Mouse (Mus musculus): Measurements from ENCODE around the gene Tmod3.
A peak's percentile ranks its signal among the peaks of the same experiment; 100 is the strongest.

Tmod3 gene

DNA sequence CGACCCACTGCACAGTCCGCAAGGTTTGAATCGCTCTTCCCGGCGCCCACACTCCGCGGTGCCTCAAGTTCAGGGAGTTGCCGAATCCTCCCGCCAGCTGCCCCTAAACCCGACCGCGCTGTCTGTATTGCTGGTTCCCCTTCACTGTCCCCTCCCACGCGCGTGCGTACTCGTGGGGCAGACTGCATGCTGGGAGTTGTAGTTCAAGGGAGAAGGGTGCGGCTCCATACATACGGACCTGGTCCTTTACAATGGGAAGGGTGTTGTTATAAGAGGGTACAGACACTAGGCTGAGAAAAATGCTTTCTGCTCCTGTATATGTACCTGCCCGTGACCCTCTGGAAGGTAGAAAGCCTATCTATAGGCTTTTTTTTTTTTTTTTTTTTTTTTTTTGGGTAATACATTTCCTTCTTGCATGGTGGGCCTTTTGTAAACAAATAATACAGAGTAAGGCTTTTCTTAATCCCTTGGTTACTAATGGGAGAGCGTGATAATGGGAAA, at the start of gene Tmod3:
Gene Tmod3, minus strand, starts transcription at position 146 of the 501 bp plus-strand sequence.
- DNase-seq (ENCODE audit: low spot score) = peak; percentile 95

DNA sequence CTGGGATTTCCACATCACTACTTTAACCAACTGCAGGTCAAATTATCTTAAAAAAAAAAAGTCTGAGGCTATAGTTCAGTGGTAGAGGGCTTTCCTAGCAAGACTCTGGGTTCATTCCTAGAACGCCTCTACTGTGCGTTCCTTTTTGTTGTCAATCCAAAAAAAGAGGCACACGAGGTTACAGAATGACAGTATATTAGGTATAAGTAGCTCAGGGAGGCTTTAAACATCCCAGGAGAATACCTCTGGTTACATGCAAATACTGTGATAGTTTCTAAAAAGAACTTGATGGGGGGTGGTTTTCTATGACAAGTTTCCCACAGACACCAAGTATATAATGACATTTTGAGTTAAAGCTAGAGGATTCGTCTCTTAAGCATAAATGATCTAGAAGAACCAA, 48.0 kb upstream of the Tmod3 start:
- no peak for DNase-seq (ENCODE audit: low spot score)

DNA sequence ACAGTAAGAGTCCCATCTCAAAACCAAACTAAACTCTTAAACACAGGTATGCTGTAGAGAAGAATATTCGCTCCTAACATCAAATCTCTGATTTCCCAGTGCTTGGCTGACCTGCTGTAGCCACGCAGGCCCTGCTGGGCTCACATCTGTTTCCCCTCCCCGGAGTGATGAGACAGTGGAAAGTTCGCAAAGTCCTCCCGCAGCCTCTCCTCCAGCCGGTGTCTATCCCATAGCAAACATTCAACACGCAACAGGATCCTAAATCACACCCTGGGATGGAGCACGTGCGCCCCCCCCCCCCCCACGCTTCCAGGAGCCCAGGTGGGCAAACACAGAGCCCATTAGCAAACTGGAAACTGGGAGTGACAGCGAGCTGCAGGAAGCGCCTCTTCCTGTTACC, 42.1 kb upstream of the Tmod3 start:
- DNase-seq (ENCODE audit: low spot score) = no peak

DNA sequence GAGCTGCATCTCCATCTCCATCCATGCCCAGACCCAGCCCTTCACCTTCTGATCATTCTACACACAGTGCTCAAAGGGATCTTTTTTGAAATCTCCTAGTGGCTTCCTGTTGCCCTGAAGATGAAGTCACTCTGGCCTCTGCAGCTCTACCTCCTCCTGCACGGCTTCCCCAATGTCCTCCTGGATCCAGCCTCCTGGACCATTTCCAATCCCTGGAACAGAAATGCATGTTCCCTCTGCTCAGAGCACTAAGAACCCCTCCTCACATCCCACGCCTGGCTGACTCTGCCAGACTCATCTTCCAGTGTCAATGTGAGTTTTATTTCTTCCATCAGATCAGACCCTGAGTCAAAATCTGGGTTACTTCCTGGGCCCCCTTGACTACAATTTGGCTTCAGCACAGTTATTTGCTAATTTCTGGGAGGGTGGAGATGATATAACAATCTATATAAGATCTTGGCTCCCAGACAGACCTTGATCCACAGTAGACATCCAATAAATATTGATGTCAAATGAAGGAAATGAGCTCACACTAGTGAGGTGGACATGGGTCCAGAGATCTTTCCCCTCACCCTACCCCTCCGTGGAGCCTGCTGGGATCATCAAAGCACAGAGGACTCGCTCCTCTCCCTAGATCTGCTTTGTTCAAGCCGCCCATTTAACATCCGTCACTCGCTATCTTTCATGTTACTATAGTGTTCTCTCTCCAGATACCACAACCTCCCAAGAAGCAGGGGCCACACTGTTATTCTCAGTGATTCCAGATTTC, 40.9 kb upstream of the Tmod3 start:
- peak; percentile 50 for DNase-seq (ENCODE audit: low spot score)

DNA sequence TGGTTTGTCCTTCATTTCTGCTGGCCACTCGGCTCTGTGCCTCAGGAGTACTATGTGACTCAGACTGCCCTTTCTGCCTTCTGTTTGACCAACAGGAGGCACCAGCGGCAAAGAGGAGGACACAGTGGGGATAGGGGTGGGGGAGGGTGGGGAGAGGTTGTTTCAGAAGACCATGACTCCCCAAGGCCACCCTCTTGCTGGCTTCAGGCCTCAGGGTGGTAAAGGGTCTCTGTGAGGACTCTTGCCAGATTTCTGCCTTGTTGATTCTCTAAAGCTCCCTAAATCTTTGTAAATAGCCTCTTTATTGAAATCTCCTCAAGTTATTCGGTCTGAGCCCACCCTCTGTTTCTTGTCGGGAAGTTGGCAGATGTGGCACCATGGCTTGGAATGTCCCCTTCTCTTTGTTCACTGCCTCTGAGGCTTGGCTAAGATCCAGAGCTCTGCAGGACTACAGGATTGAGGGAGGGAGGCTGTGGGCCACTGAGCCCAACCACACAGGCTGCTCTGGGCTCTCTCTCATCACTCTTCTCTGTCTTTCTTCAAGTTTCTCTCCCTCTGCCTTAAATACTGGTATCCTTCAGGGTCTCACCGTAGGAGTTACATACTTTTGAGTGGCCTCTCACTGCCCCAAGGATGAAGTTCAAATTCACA, 39.9 kb upstream of the Tmod3 start:
- no peak for DNase-seq (ENCODE audit: low spot score)

DNA sequence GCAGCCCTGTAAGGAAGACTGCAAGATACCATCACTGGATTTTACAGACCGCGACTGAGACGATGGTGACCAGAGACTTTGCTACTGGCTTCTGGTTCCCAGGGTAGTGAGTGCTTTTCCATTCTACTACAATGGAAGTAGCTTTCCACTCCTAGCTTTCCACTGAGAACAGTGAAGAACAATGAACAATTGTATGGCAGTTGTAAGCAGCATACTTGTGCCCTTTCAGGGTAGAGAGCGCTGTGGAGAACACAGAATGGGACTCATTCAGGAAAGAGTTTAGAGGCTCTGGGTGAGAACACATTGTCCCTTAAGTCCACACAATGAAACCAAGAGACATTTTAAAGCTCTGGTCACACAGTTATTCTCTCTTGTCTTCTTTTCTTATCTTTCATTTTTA, 38.1 kb upstream of the Tmod3 start:
- peak; percentile 28 for DNase-seq (ENCODE audit: low spot score)

DNA sequence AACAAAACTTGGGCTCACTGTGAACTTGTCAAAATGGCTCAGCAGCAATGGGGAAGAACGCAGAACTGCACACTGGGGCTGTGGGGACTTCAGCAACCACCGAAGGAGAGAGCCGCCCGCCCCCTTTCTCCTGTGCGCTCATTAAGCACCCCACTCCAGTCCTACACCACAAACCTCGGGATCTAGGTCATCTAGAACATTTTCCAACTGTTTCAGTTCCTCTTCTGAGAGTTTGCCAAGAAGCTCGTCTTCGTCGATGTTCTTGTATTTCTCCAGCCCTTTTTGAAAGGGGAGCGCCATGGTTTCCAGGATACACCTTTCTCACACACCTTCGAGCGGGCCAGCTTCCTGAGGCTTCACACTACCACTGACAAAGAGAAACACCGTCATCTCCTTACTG, 37.6 kb upstream of the Tmod3 start:
- no peak for DNase-seq (ENCODE audit: low spot score)

DNA sequence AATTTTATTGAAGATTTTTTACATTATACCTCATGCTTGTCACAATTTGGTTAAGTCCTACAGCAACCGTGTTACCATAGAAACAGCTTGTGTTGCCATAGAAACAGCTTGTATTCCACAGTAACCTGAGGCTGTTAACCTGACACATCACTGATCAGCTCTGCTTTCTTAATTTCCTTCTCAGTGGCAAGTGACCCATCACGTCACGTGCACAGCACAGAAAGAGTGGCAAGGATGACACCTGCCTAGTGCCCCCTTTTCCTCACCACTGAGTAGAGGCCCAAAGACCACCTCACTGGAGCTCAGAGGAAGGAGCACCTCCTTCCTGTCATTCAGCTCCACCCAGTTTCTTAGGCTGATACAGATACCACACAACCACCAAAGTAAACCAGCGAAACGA, 34.0 kb upstream of the Tmod3 start:
- DNase-seq (ENCODE audit: low spot score) = no peak

DNA sequence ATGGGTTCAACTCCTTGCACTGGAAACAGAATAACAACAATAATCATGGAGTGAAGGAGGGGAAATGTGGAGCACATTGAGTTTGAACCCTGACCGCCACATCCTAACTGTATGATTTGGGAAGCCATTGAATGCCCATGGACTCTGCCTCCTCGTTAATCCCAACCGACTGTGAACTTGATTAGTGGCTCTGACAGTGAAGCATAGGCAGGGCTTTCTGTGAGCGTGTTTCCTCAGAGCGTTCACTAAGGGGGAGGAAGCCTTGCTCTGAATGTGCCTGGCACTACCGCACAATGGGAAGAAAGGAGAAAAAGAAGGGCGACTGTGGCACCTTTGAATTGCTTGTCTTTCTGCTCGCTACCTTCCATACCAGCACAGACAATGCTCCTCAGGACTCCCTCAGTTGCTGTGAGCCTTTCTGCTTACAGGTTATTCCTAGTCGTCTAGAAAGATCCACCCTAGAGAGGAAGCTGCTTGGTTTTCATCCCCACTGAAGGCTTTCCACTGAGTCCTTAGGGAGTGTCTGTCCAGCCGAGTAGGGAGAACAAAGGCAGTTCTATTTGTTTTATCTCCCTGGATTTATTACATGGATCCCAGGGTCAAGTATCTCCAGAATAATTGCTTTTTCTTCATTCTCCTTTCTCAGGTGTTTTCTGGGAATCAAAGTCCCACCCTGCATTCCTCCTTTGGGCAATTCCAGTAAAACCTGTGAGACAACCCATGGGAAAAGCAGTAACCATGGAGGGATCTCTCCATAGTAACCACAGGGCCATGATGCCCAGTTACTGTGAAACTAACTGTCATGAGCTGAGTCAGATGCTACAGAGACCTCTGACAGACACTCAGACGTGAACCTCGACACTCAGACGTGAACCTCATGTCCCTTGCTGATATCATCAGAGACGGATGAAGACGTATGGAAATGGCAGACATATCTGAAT, 30.7 kb upstream of the Tmod3 start:
- no peak for DNase-seq (ENCODE audit: low spot score)

DNA sequence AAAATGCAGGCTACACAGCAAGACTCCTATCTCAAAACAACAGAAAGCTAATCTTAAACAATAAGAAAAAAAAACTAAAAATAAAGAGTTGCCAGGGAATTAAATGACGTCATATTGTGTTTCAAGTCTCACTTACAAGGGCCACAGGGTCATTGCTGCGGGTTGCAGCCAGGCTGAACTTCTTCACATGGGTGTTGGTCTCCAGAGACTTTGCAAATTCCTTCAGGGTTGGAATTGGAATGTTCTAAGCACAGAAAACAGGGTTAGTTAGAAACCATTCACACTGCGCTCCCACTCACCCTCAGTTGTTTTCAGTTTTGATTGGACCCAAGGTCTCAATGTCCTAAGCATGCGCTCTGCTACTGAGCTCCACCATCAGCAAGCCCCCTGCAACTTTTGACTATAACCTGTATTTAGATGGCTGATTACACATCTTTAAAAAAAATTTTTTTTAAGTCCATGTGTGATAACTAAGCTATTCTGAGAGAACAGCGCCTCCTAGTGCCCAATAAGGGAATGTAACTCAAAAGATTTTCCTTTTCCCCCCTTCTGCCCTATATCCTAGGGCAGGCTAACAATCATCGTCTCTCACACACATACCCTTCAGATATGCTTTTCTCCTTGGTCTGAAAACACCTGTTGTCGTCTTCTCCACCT, 22.4 kb upstream of the Tmod3 start:
- DNase-seq (ENCODE audit: low spot score) = no peak

DNA sequence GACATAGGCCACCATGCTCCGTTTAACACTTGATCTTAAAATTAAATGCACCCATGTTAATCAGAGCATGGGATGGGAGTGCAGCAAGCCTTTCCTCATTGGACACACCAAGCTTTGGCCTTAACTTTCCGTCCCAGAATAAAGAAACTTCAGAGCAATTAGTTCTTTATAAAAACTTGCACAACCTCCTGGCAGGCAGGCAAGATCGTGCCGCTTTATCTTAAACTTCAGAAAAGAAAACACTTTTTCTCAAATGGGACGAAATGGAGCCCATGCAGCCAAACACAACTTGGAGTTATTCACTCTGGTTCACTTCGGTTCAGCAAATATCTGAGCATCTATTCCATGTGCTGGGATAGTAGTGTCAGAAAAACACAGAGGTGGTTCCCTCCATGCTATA, 19.9 kb upstream of the Tmod3 start:
- DNase-seq (ENCODE audit: low spot score) = no peak

DNA sequence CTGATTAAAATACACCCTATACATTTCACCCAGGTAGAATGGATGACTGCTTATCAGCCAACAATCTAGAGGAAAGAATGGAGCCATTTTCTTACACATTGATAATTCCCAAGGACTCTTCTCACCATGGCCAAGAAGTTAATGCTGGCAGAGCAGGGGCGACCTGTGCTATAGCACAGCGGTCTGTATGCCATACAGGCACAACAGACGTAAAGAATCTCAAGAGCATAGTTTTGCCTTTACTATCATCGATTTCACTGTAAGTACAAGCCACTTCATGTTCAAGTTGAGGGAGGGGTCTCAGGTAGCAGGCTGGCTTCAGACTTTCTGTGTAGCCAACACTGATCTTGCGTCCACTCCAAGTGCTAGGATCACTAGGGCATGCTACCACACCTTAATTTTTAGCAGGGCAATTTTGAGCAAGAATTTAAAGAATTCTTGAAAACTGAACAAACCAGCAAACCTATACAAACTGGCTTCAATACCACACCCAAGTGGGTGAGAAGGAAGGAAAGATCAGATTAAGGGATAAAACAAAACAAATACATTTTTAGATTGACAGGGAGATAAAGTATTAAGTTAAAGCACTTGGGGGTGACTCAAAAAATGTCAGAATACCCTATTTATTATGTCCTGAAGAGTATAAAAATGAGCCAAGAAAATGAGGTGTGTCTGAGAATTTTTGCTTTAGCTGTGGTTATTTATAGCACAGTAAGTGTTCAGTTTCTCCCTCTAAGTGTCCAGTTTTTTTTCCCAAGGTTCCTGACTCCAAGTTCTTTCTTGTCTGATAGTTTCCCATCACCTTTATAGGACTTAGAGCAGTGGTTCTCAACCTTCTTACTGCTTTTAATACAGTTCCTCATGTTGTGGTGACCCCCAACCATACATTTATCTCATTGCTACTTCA, 11.8 kb upstream of the Tmod3 start:
- no peak for DNase-seq (ENCODE audit: low spot score)

DNA sequence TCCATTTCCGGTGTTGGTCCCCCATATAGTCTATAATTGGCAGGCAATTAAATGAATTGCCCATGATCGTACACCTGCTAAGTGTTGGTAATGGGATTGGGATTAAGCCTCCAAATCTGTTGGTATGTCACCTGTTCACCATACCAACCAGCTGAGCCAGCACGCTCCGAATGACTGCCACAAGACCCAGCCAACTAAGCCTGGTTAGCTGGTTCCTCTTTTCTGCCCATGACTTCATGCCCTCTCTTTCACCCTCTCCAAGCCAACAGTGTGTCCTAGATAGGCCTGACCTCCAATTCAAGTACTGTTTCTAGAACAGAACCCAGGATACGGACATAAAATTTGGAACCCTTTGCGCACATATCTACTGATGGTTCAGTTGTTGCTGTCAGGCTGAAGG, 8.9 kb upstream of the Tmod3 start:
- DNase-seq (ENCODE audit: low spot score) = no peak

DNA sequence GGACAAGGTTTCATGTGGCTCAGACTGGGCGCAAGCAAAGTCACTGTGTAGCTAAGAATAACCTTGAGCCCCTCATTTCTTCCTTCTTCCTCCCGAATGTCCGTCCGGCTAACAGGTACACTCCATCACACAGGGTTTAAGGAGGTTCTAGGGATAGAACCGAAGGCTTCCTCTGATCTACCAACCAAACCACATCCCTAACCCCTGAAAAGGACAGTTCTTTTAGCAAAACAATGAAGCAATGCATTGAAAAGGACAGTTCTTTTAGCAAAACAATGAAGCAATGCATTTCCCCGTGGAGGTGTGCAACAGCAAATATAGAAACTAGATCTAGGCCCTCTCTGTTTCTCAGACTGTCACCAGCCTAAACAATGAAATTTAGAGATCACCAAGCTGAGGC, 5.4 kb upstream of the Tmod3 start:
- DNase-seq (ENCODE audit: low spot score) = no peak

DNA sequence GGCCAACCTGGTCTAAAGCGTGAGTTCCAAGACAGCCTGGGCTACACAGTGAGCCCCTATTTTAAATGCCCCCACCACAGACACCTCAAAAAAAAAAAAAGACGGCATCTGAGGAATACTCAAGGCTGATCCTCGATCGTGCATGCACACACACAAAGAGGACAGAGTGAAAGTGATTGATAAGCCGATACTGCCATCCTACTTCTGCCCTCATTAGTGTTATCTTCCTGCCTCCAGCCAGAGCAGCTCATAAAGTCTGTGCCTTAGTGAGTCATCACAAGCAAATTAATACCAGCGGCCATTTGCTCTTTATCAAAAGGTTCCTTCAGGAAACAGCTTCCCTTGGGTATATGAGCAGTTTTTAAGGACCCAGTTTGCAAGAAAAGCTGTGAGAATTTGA, 4.2 kb upstream of the Tmod3 start:
- no peak for DNase-seq (ENCODE audit: low spot score)

DNA sequence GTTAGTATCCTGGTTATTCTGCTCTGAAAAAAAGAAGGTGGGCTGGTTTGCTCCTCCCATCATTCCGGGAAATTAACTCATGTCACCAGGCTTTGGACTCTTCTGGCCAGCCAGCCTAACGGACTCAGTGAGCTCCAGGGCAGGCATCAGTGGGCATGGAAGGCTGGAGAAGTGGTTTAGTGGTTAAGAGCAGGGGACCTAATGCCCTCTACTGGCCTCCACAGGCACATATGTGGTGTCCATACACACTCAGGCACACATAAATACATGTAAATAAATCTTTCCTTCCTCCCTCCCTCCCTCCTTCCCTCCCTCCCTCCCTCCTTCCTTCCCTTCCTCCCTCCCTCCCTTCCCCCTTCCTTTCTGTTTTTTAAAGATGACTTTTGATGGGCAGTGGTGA, 3.7 kb upstream of the Tmod3 start:
- DNase-seq (ENCODE audit: low spot score) = no peak

DNA sequence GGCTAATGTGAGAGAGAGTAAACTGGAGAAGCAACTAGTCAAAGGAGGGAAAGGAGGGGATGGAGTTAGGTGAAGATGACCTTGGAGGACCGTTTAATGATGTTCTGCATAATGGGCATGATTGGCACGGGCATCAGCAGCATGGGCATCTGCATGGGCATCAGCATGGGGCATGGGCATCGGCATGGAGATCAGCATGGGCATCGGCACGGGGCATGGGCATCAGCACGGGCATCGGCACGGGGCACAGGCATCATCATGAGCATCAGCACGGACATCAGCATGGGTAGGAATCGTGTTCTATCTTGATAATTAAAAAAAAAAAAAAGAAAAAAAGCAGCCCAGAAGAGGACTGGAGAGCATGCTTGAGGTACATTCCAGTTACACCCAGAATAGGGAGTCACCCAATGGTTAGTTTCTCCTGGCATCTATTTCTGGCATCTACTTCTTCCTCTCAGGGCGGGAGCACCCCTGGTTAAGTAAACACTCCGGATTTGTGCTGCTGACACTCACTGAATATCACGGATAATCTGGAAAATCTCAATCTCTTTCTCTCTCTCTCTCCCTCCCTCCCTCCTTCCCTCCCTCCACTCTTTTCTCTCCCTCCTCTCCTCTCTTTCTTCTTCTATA, 1.7 kb upstream of the Tmod3 start:
- no peak for DNase-seq (ENCODE audit: low spot score)

DNA sequence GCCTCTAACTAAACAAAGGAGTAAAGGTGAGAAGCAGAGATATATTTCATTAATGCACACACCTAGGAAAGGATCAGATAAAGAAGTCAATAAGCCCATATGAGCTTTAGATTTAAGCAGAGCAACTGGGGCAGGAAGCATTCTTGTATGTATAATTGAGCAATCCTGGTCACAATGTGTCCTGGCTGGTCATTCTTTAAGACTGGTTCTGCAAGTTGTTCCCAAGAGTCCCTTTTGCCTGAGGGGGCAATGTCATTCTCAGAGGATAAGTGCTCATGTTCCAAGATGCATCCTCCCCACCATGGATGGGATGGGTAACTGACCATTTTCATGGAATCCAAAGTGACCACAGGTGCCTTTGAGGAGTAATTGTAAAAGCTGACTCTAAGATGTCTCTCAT, 896 bp upstream of the Tmod3 start:
- no peak for DNase-seq (ENCODE audit: low spot score)

DNA sequence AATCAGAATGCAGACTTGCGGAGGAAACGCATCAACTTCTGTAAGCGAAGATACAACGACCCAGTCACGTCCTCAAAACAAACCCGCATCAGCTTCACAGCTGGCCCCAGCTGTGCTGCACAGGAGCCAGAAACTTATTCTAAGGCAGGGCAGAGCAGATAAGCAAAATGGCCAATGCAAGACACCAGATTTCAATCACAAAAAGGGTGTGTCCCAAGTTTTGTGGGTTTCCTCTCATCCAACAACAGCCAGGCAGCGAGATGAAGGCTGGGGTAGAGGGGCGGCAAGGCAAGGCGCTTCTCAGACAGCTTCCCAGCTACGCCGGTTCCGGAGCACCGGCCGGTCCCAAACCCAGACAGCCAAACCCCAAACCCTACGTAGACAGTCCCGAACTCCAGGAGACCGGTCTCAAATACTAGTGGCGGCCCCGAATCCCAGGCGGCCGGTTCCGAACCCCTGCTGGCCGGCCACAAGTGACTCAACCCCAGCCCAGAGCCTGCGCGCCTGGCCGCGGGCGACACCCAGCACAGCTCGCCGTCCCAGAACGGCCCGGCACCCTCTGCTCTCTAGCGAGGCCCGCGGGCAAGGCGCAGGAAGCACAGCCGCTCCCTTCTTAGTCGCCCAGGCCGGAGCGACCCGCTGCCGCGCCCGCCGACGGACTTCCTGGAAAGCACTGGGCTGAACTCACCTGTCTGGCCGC, 495 bp downstream of the Tmod3 start:
- DNase-seq (ENCODE audit: low spot score) = no peak

DNA sequence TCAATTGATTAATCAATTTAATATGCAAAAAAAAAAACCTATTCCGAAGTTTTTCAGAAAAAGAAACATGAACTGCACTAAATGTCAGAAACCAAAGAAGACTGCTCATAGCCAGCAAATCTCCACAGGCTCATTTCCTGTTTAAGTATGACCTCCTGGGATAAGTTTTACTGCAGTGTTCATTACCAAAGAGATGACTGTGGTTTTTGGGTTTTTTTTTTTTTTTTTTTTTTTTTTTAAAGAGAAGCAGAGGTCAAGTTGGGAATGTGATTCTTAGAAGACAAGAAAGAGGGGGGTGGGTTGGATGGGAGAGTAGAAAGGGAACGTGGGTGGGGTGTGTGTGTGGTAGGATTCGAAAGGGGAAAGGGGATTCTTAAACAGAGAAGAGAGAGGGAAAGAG, 1.1 kb downstream of the Tmod3 start:
- DNase-seq (ENCODE audit: low spot score) = no peak

Data from testis, postnatal 14 days (tissue).